9 mouse cellular contexts compared by ENCODE assay signal in the genomic region with DNA sequence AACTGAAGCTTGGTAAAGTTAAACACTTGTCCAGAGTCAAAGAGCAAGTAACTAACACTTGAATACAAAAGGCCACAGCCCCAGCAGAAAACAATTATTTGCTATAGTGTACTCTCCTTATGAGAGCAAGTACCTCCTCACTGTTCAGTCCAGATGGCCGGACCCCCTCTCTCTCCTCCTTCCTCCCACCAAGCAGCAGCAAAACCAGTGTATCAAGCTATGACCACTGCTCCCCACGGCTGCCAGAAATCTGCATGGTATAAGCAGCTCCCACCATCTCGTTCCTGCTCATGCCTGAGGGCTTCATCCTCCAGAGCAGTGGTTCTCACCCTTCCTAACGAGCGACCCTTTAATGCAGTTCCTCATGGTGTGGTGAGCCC. TPM values are rescaled to one million over a fixed set of nuclear protein-coding genes. Genes with fewer than 3 reads are reported as not detected.
A peak's percentile ranks its signal among the peaks of the same experiment; 100 is the strongest.
DNase-seq lines count a peak whose midpoint lies in the region; ATAC-seq and TF ChIP-seq lines count a peak whose summit lies in the region.
"Had no signal": no experiment of that assay in that cellular context is flagged by ENCODE, and none has a peak within 500 bp of the region (broad histone marks: within the 10 kb centered on the region; RNA-seq: fewer than 3 reads in every experiment).

No protein-coding gene starts in this region.

- H3K9ac ChIP-seq in forebrain, postnatal 0 days, result no peak overlapping the region
- H3K9ac ChIP-seq in forebrain, embryonic 13.5 days, result no peak overlapping the region
- H3K9ac ChIP-seq: neural tube, embryonic 12.5 days had no signal

- peak overlapping the region; percentile 66 for H3K27ac ChIP-seq in forebrain, embryonic 10.5 days
- H3K27ac ChIP-seq in forebrain, postnatal 0 days (ENCODE audit: low read depth, low read length), result no peak overlapping the region
- H3K27ac ChIP-seq in left cerebral cortex, adult 2 months, result peak overlapping the region; percentile 2; the same call in 1 of the 2 replicates
- peak overlapping the region; percentile 65 for H3K27ac ChIP-seq in forebrain, embryonic 13.5 days
- peak overlapping the region; percentile 99 for H3K27ac ChIP-seq in macrophage
- H3K27ac ChIP-seq: neural tube, embryonic 12.5 days had no signal

- H3K4me3 ChIP-seq in forebrain, embryonic 10.5 days, result no peak overlapping the region
- no peak overlapping the region for H3K4me3 ChIP-seq in forebrain, postnatal 0 days (ENCODE audit: low read depth, low read length)
- H3K4me3 ChIP-seq in left cerebral cortex, adult 2 months, result no peak overlapping the region
- H3K4me3 ChIP-seq in forebrain, embryonic 13.5 days, result no peak overlapping the region
- H3K4me3 ChIP-seq in macrophage (ENCODE audit: inconsistent target), result no peak overlapping the region
- H3K4me3 ChIP-seq: neural tube, embryonic 12.5 days had no signal

- H3K36me3 ChIP-seq in forebrain, embryonic 10.5 days (replicated peaks), result peaks cover 13% of the 10 kb centered on the region
- 0 out of 2 replicates have a peak, but pooled peaks cover 4% of the 10 kb centered on the region for H3K36me3 ChIP-seq in forebrain, postnatal 0 days (ENCODE audit: insufficient read depth)
- peaks cover 6% of the 10 kb centered on the region; the same call in 1 of the 2 replicates for H3K36me3 ChIP-seq in forebrain, embryonic 13.5 days (ENCODE audit: poor library complexity, severe bottlenecking)
- no peaks in the 10 kb centered on the region for H3K36me3 ChIP-seq in macrophage (ENCODE audit: inconsistent target)
- H3K36me3 ChIP-seq: neural tube, embryonic 12.5 days had no signal

- no peak for ATAC-seq in forebrain, postnatal 0 days
- no peak for ATAC-seq in forebrain, embryonic 13.5 days

- H3K9me3 ChIP-seq in forebrain, embryonic 10.5 days, result no peaks in the 10 kb centered on the region
- no peaks in the 10 kb centered on the region for H3K9me3 ChIP-seq in forebrain, postnatal 0 days (ENCODE audit: low read length)
- H3K9me3 ChIP-seq in forebrain, embryonic 13.5 days (replicated peaks), result no peaks in the 10 kb centered on the region
- H3K9me3 ChIP-seq: neural tube, embryonic 12.5 days had no signal

- 42% methylated on average over 5 of the region's 5 CpGs for WGBS in forebrain, embryonic 10.5 days
- WGBS in forebrain, postnatal 0 days, result 38% methylated on average over 5 of the region's 5 CpGs
- 43% methylated on average over 5 of the region's 5 CpGs for WGBS in forebrain, embryonic 13.5 days
- 76% methylated on average over 5 of the region's 5 CpGs for WGBS in macrophage (ENCODE audit: missing documents)

- peaks cover 95% of the 10 kb centered on the region for H3K79me2 ChIP-seq in macrophage (ENCODE audit: inconsistent target)

- TF ChIP-seq CTCF in forebrain, postnatal 0 days (IDR thresholded peaks at IDR 0.05; ENCODE audit: low read depth), result no peak
- TF ChIP-seq CTCF in left cerebral cortex, adult 2 months (IDR thresholded peaks at IDR 0.05), result no peak

- no peaks in the 10 kb centered on the region for H3K27me3 ChIP-seq in forebrain, embryonic 10.5 days (ENCODE audit: poor library complexity, severe bottlenecking)
- no peaks in the 10 kb centered on the region for H3K27me3 ChIP-seq in forebrain, postnatal 0 days (ENCODE audit: insufficient read depth, low read length)
- H3K27me3 ChIP-seq in forebrain, embryonic 13.5 days, result no peaks in the 10 kb centered on the region
- H3K27me3 ChIP-seq: neural tube, embryonic 12.5 days had no signal

- no peak for DNase-seq in forebrain, embryonic 10.5 days (ENCODE audit: extremely low spot score, low spot score)
- no peak for DNase-seq in forebrain, postnatal 0 days
- no peak for DNase-seq in left cerebral cortex, adult 2 months (ENCODE audit: extremely low spot score in 1 of 2, low spot score in 2 of 2)
- DNase-seq in left cerebral cortex, postnatal 25 days (ENCODE audit: low spot score in 2 of 2), result no peak
- no peak for DNase-seq in right cerebral cortex, adult 2 months (ENCODE audit: low spot score in 2 of 2)
- no peak for DNase-seq in left cerebral cortex, postnatal 10 days (ENCODE audit: extremely low spot score in 1 of 2, low spot score in 2 of 2)

- intact Hi-C loops in left cerebral cortex, adult 2 months (cut with DNase I), result no loop called here
- intact Hi-C loops in left cerebral cortex, postnatal 25 days (cut with DNase I), result no loop called here
- intact Hi-C loops in left cerebral cortex, postnatal 10 days (cut with DNase I), result no loop called here

- peaks cover 35% of the 10 kb centered on the region for H3K4me1 ChIP-seq in forebrain, embryonic 10.5 days
- peaks cover 6% of the 10 kb centered on the region; the same call in 1 of the 2 replicates for H3K4me1 ChIP-seq in forebrain, postnatal 0 days (ENCODE audit: insufficient read depth)
- peaks cover 25% of the 10 kb centered on the region for H3K4me1 ChIP-seq in forebrain, embryonic 13.5 days

- H3K4me2 ChIP-seq in forebrain, postnatal 0 days (ENCODE audit: low read depth), result no peak overlapping the region
- H3K4me2 ChIP-seq in forebrain, embryonic 13.5 days, result no peak overlapping the region

RNA-seq across cellular contexts. Expression of gene Bcl2l1, which starts 26.4 kb away (rescaled TPM):
- polyA plus RNA-seq in forebrain, embryonic 10.5 days (2016; fragmentation: Nextera tagmentation; extraction: Ambion mirVana), result 98.5 and 104 TPM in 2 replicates
- 152 and 157 TPM in 2 replicates for total RNA-seq in forebrain, postnatal 0 days (2014; rRNA removed)
- polyA plus RNA-seq in forebrain, postnatal 0 days (2015; fragmentation: Nextera tagmentation; extraction: Ambion mirVana), result 173 and 175 TPM in 2 replicates
- total RNA-seq in left cerebral cortex, adult 2 months (2021), result 100 to 1,000 TPM; 133 to 135 TPM
- 100 to 1,000 TPM; 128 to 138 TPM for total RNA-seq in left cerebral cortex, postnatal 25 days (2021)
- 155 and 164 TPM in 2 replicates for polyA plus RNA-seq in forebrain, embryonic 13.5 days (2015; fragmentation: Nextera tagmentation; extraction: Ambion mirVana)
- total RNA-seq in macrophage (2018; cell fraction: chromatin; rRNA removed), result 100 to 1,000 TPM; 136 to 537 (median 201) TPM
- total RNA-seq in macrophage (2018; cell fraction: cytosol; rRNA removed), result 100 to 1,000 TPM in 7 of 26 experiments, 10 to 100 TPM in 19; 72.0 to 192 (median 85.2) TPM
- total RNA-seq in macrophage (2018; cell fraction: nucleus; rRNA removed), result 100 to 1,000 TPM; 131 to 456 (median 217) TPM
- 38.6 to 159 TPM (median 48.4 TPM) in 3 replicates for polyA plus RNA-seq in macrophage (2018)
- total RNA-seq in left cerebral cortex, postnatal 10 days (2021), result 100 to 1,000 TPM; 118 to 123 TPM

RNA-seq across cellular contexts. Expression of gene Tpx2, which starts 42.7 kb away (rescaled TPM):
- 162 and 163 TPM in 2 replicates for polyA plus RNA-seq in forebrain, embryonic 10.5 days (2016; fragmentation: Nextera tagmentation; extraction: Ambion mirVana)
- 10.5 and 22.5 TPM in 2 replicates for total RNA-seq in forebrain, postnatal 0 days (2014; rRNA removed)
- polyA plus RNA-seq in forebrain, postnatal 0 days (2015; fragmentation: Nextera tagmentation; extraction: Ambion mirVana), result 11.0 and 11.2 TPM in 2 replicates
- 1 to 10 TPM; 2.5 to 3.0 TPM for total RNA-seq in left cerebral cortex, adult 2 months (2021)
- 1 to 10 TPM; 1.7 to 2.2 TPM for total RNA-seq in left cerebral cortex, postnatal 25 days (2021)
- polyA plus RNA-seq in forebrain, embryonic 13.5 days (2015; fragmentation: Nextera tagmentation; extraction: Ambion mirVana), result 102 and 103 TPM in 2 replicates
- 10 to 100 TPM in 5 of 26 experiments, 1 to 10 TPM in 21; 2.1 to 18.9 (median 7.1) TPM for total RNA-seq in macrophage (2018; cell fraction: chromatin; rRNA removed)
- total RNA-seq in macrophage (2018; cell fraction: cytosol; rRNA removed), result 10 to 100 TPM in 13 of 26 experiments, 1 to 10 TPM in 13; 4.3 to 30.1 (median 10.4) TPM
- total RNA-seq in macrophage (2018; cell fraction: nucleus; rRNA removed), result 10 to 100 TPM in 12 of 26 experiments, 1 to 10 TPM in 14; 2.6 to 18.6 (median 9.8) TPM
- 3.4 to 14.0 TPM (median 11.8 TPM) in 3 replicates for polyA plus RNA-seq in macrophage (2018)
- 1 to 10 TPM; 4.3 to 5.0 TPM for total RNA-seq in left cerebral cortex, postnatal 10 days (2021)

RNA-seq across cellular contexts. Expression of gene Cox4i2, which starts 51.1 kb away (rescaled TPM):
- polyA plus RNA-seq in forebrain, embryonic 10.5 days (2016; fragmentation: Nextera tagmentation; extraction: Ambion mirVana), result 3.0 and 4.2 TPM in 2 replicates
- 4.3 TPM in 2 replicates for total RNA-seq in forebrain, postnatal 0 days (2014; rRNA removed)
- polyA plus RNA-seq in forebrain, postnatal 0 days (2015; fragmentation: Nextera tagmentation; extraction: Ambion mirVana), result 4.4 and 5.4 TPM in 2 replicates
- 1 to 10 TPM; 1.7 to 1.9 TPM for total RNA-seq in left cerebral cortex, adult 2 months (2021)
- total RNA-seq in left cerebral cortex, postnatal 25 days (2021), result 1 to 10 TPM; 1.8 to 2.6 TPM
- 4.4 and 4.8 TPM in 2 replicates for polyA plus RNA-seq in forebrain, embryonic 13.5 days (2015; fragmentation: Nextera tagmentation; extraction: Ambion mirVana)
- not detected for total RNA-seq in macrophage (2018; cell fraction: chromatin; rRNA removed)
- total RNA-seq in macrophage (2018; cell fraction: cytosol; rRNA removed), result not detected
- total RNA-seq in macrophage (2018; cell fraction: nucleus; rRNA removed), result not detected
- not detected in 3 replicates for polyA plus RNA-seq in macrophage (2018)
- total RNA-seq in left cerebral cortex, postnatal 10 days (2021), result 1 to 10 TPM; 1.7 to 1.8 TPM
